Mouse (Mus musculus) stomach, embryonic 16.5 days (tissue): Measurements from ENCODE around the gene Ssh3. TPM values are rescaled to one million over a fixed set of nuclear protein-coding genes. Genes with fewer than 3 reads are reported as not detected.
A peak's percentile ranks its signal among the peaks of the same experiment; 100 is the strongest.

Experiments
- ATAC-seq: fragments of 200-750 bp; cut with Nextera tagmentation; 2 replicates; pipeline ENCODE4 v1.8.0; 2017; ENCODE audit warnings: moderate number of reproducible peaks, moderate TSS enrichment; ENCODE audit not compliant: insufficient read depth, low FRiP score
- H3K27ac ChIP-seq: fragments of 300-500 bp; sonication (generic); 2 replicates; pipeline ENCODE4 v1.5.1; 2014; ENCODE audit warnings: low read length
- H3K27me3 ChIP-seq: fragments of 300-500 bp; sonication (generic); 2 replicates; pipeline ENCODE4 v1.6.1; 2014; ENCODE audit warnings: low read length, control low read depth, mixed read lengths; ENCODE audit not compliant: control insufficient read depth, insufficient read depth
- H3K36me3 ChIP-seq: fragments of 300-500 bp; sonication (generic); 2 replicates; pipeline ENCODE4 v1.6.1; 2014; ENCODE audit warnings: low read length; ENCODE audit not compliant: control insufficient read depth, insufficient read depth
- H3K4me1 ChIP-seq: fragments of 300-500 bp; sonication (generic); 2 replicates; pipeline ENCODE4 v1.6.1; 2014; ENCODE audit warnings: low read length, control low read depth, mixed read lengths; ENCODE audit not compliant: control insufficient read depth, insufficient read depth
- H3K4me2 ChIP-seq: fragments of 300-500 bp; sonication (generic); 2 replicates; pipeline ENCODE4 v1.6.1; 2014; ENCODE audit warnings: low read depth, low read length, mixed read lengths
- H3K4me3 ChIP-seq: fragments of 300-500 bp; sonication (generic); replicated peaks from 2 replicates; pipeline ENCODE4 v1.5.1; 2014; ENCODE audit warnings: mild to moderate bottlenecking, low read length
- H3K9ac ChIP-seq: fragments of 300-500 bp; sonication (generic); 2 replicates; pipeline ENCODE4 v1.6.1; 2014; ENCODE audit warnings: low read length
- H3K9me3 ChIP-seq: fragments of 300-500 bp; sonication (generic); replicated peaks from 2 replicates; pipeline ENCODE4 v1.6.1; 2016; ENCODE audit warnings: low read length, control low read depth; ENCODE audit not compliant: control insufficient read depth
- WGBS: fragments of 180-500 bp; shearing (Covaris S2); extraction: QIAGEN DNeasy Blood & Tissue Kit; methylation state at CpG from one replicate; pipeline ENCODE4 v1.1.7; 2014; 5-methylcytosine and 5-hydroxymethylcytosine counted together
- polyA plus RNA-seq: library from polyadenylated mRNA; unstranded; fragments of >200 nt; fragmentation: Nextera tagmentation; extraction: Ambion mirVana; gene quantifications from 2 replicates; pipeline ENCODE4 v1.2.1, GENCODE M21; 2015

Ssh3 gene
- polyA plus RNA-seq, 1 experiment from 2014 or later: 44.5 TPM

DNA sequence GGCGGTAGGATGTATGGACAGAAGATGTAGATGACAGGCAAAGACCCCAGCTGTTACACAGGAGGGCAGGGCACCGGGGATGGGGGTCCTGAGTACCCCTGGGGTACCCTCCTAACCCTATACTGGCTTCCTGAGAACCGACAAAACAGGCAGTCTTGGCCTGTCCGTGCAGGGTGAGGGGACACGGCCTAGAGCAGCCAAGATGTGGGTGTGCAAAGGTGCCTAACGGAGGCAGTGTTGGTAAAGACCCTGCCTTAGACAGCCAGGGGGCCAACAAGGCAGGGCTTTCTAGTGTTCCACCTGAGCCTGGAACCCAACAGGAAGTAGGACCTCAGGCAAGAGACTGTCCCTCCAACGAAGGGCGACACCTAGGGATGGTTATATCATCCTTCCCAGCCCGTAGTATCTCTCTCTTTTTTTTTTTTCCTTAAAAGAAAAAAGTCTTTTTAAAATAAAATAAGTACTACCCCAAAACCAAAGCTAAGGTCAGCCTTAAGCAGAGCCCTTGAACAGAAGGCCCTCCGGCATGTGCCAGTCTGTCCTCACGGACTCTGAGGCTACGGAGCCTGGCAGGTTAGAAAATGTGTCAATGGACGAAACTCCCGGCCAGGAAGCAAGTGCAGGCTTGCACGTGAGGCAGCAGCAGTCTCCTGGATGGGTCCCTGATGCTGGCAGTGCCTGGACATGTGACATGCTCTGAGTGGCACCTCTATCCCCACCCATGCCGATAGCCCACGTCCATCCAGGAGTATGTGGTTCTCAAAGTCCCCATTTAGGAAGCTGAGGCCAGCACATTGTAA is 29.5 kb upstream of the Ssh3 start:
- Histone ChIP-seq H3K27me3 (no peaks in the 10 kb centered on the region), H3K4me3 (no peak overlapping the region), H3K9me3 (no peaks in the 10 kb centered on the region), H3K27ac (peak overlapping the region; percentile 87), H3K9ac (no peak overlapping the region), H3K4me2 (no peak overlapping the region), H3K36me3 (no peaks in the 10 kb centered on the region), H3K4me1 (peaks cover 60% of the 10 kb centered on the region)
- no peak for ATAC-seq
- 83% methylated on average over 17 of the region's 17 CpGs for WGBS

DNA sequence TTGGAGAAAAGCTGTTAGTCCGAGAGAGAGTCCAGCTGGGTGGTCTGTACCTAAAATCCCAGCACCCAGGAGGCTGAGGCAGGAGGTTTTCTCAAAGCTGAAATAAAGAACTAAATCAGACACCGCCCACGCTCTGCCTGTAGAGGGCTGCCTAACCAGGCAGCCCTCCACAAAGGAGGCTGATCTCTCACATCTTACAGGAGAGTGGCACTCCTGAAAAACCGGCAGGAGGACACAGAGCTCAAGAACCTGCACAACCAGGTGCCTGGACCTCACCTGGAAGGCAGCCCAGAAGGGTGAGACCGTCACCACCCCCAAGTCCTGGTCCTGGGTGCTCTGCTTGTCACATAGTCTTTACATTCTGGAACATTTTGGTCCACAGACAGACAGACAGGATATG is 28.9 kb upstream of the Ssh3 start:
- no peak overlapping the region for H3K4me2 ChIP-seq
- no peak overlapping the region for H3K9ac ChIP-seq
- H3K9me3 ChIP-seq: no peaks in the 10 kb centered on the region
- H3K27me3 ChIP-seq: no peaks in the 10 kb centered on the region
- H3K4me3 ChIP-seq: no peak overlapping the region
- WGBS: 82% methylated on average over 5 of the region's 5 CpGs
- H3K27ac ChIP-seq: peak overlapping the region; percentile 87
- ATAC-seq: no peak
- H3K4me1 ChIP-seq: peaks cover 54% of the 10 kb centered on the region
- peaks cover 2% of the 10 kb centered on the region; the same call in 1 of the 2 replicates for H3K36me3 ChIP-seq

DNA sequence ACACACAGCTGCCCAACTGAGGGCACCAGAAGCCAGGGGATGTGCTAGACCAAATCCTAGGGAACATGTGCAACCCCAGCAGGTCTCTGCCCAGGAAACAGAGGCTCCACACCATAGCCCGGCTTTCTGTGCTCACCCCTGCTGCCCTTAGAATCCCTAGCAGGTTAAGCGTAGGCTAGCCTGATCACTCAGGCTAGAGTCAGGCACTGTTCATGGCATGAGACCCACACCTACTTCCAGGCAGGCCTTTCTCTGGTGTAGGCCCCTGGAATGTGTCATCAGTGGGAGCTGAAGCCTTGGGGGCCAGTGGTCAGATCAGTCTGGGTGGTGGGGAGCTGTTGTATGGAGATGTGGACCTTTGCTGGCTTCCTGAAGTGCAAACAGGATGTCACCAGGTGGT is 27.6 kb upstream of the Ssh3 start:
- no peak for ATAC-seq
- peak overlapping the region; percentile 56 for H3K27ac ChIP-seq
- no peak overlapping the region for H3K9ac ChIP-seq

DNA sequence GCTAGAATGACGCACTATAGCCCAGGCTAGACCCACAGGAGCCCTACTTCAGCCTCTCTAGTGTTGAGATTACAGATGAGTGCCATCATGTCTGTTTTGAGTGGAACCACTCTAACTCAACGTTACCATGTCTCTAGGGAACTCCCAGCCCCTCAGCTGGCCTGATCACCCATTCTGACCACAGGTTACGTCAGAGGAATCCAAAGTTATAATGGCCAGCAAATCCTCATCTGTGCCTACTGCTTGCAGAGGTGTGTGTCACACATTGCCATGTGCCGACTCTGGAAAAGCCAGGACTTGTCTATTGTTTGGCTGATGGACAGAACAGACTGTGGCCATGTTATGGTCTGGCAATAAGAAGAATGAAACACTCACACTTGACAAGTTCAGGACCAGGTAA is 26.4 kb upstream of the Ssh3 start:
- 84% methylated on average over 4 of the region's 4 CpGs for WGBS
- Histone ChIP-seq H3K27ac (no peak overlapping the region), H3K9me3 (no peaks in the 10 kb centered on the region), H3K27me3 (no peaks in the 10 kb centered on the region), H3K36me3 (peaks cover 21% of the 10 kb centered on the region), H3K4me2 (no peak overlapping the region), H3K4me3 (no peak overlapping the region), H3K4me1 (peaks cover 29% of the 10 kb centered on the region), H3K9ac (no peak overlapping the region)
- no peak for ATAC-seq

More for the DNA sequence above, 27.6 kb upstream of the Ssh3 start:
- peaks cover 41% of the 10 kb centered on the region for H3K4me1 ChIP-seq
- 68% methylated on average over 2 of the region's 2 CpGs for WGBS
- peaks cover 11% of the 10 kb centered on the region for H3K36me3 ChIP-seq
- no peak overlapping the region for H3K4me3 ChIP-seq
- H3K27me3 ChIP-seq: no peaks in the 10 kb centered on the region
- H3K4me2 ChIP-seq: no peak overlapping the region
- H3K9me3 ChIP-seq: no peaks in the 10 kb centered on the region

DNA sequence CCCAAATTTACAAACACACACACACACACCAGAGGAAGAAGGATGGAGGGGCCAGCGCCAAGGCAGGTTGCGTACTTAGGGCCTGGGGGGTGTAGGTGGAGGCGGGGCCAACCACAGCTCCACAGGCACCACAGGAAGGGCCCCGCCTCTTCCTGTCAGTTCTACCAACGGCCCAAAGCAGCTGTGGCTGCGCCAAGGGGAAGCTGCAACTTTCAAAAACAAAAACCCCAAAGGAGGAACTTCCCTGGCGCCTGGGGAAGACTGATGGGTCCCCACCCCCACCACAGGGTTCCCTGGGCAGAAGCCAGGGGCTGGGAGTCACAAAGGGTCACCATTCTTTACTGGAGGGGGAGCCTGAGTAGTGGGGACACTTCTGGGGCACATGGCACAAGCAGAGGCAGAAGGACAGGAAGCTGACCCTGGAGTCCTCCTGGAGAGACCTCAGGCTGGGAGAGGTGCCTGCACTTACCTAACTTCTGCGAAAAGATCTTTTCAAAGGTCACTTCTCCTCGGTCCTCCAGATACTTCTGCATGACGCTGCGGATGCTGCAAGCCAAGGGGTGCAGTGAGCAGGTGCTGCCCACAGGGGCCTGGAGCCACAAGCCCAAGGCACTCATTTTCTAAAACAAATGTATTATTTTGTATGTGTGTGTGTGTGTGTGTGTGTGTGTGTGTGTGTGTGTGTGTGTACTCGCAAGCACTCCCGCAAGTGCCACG is 25.6 kb upstream of the Ssh3 start:
- H3K9me3 ChIP-seq: no peaks in the 10 kb centered on the region
- H3K36me3 ChIP-seq: peaks cover 24% of the 10 kb centered on the region
- H3K9ac ChIP-seq: no peak overlapping the region
- H3K27ac ChIP-seq: peak overlapping the region; percentile 0; the same call in 1 of the 2 replicates
- 61% methylated on average over 14 of the region's 14 CpGs for WGBS
- no peaks in the 10 kb centered on the region for H3K27me3 ChIP-seq
- H3K4me1 ChIP-seq: peaks cover 21% of the 10 kb centered on the region
- peak; percentile 50; the same call in 1 of the 2 replicates for ATAC-seq
- no peak overlapping the region for H3K4me3 ChIP-seq
- no peak overlapping the region for H3K4me2 ChIP-seq

DNA sequence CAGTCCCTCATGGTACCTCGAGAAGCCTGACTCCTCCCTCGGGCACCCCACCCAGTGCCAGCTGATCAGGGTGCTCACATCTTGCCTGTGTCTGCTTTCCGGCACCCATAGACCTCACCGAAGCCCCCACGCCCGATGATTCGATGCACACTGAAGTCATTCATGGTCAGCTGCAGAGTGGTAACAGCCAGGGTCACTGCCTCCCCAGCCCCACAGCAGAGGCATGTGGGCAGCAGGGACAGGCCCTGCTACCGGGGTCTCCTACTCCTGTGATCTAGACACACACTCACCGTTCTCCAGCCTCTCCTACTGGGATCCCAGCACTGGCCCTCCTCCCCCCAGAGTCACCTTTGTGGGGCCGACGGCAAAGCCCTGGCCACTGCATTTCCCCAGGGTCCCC is 22.2 kb upstream of the Ssh3 start:
- no peak for ATAC-seq
- H3K4me2 ChIP-seq: no peak overlapping the region
- no peaks in the 10 kb centered on the region for H3K9me3 ChIP-seq
- peaks cover 43% of the 10 kb centered on the region for H3K36me3 ChIP-seq
- WGBS: 92% methylated on average over 11 of the region's 11 CpGs
- H3K4me3 ChIP-seq: no peak overlapping the region
- no peak overlapping the region for H3K27ac ChIP-seq
- no peak overlapping the region for H3K9ac ChIP-seq
- no peaks in the 10 kb centered on the region for H3K4me1 ChIP-seq
- H3K27me3 ChIP-seq: no peaks in the 10 kb centered on the region

DNA sequence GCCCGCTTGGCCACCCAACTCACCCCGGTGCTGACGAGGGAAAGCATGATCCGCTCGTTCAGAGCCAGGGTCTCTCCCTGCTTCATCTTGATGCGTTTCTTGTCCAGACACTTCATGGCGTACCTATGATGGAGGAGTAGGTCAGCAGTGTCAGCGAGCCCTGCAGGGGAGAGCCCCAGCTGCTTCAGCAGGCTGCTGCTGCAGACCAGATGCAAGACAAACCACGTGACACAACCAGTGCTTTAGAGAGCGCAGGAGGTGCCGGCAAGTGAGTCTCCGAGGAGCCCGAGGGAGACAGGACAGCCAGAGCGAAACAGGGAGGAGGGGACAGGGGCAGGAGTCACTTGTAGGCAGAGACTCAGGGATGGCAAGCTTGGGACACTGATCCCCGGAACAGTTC is 21.8 kb upstream of the Ssh3 start:
- Histone ChIP-seq H3K27ac (no peak overlapping the region), H3K9me3 (no peaks in the 10 kb centered on the region), H3K4me3 (no peak overlapping the region), H3K27me3 (no peaks in the 10 kb centered on the region), H3K4me2 (no peak overlapping the region), H3K36me3 (peaks cover 46% of the 10 kb centered on the region), H3K4me1 (no peaks in the 10 kb centered on the region), H3K9ac (no peak overlapping the region)
- WGBS: 72% methylated on average over 15 of the region's 15 CpGs
- no peak for ATAC-seq

DNA sequence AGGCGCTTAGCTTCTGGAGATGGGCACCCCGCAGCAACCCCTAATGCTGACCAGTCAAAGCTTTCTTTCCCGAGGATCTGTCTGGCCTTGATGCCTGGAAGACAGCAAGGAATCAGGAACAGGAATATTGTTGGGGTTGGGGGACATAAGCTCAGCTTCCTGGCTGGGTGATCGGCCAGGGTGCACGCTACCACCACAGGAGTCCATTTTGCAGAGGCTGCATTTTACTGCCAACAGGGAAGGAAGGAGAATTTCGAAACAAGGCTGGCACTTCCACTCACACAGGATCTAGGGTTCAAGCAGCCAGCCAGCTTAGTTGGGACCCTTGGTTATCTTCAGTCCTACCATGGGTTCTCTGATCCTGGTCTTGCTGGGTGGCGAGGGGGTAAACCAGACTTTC is 14.7 kb upstream of the Ssh3 start:
- Histone ChIP-seq H3K4me3 (peak overlapping the region; percentile 67), H3K27ac (peak overlapping the region; percentile 58), H3K9ac (peak overlapping the region; percentile 78; the same call in 1 of the 2 replicates), H3K27me3 (no peaks in the 10 kb centered on the region), H3K9me3 (0 out of 2 replicates have a peak, but pooled peaks cover 3% of the 10 kb centered on the region), H3K36me3 (peaks cover 26% of the 10 kb centered on the region), H3K4me1 (0 out of 2 replicates have a peak, but pooled peaks cover 4% of the 10 kb centered on the region), H3K4me2 (peak overlapping the region; percentile 78)
- WGBS: 43% methylated on average over 7 of the region's 7 CpGs
- no peak for ATAC-seq
